Mouse (Mus musculus): ENCODE results near the gene Cdh24. TPM values are rescaled to one million over a fixed set of nuclear protein-coding genes. Genes with fewer than 3 reads are reported as not detected.

The Cdh24 gene
- polyA plus RNA-seq, 1 experiment = 4.3 TPM

- TF ChIP-seq E2F4 (IDR thresholded peaks at IDR 0.05; ENCODE audit: insufficient read depth) (no peak), TCF12 (IDR thresholded peaks at IDR 0.05; ENCODE audit: insufficient read depth, poor library complexity, severe bottlenecking) (no peak), CEBPB (IDR thresholded peaks at IDR 0.05; ENCODE audit: insufficient read depth, poor library complexity, severe bottlenecking) (no peak), TCF3 (IDR thresholded peaks at IDR 0.05; ENCODE audit: insufficient read length, low read depth) (no peak), MYOD1 (IDR thresholded peaks at IDR 0.05; ENCODE audit: control insufficient read depth in 1 of 3, insufficient read length in 2 of 3, low read depth in 2 of 3) (no peak), SRF (IDR thresholded peaks at IDR 0.05; ENCODE audit: control insufficient read depth, insufficient read length, low read depth) (no peak), POLR2AphosphoS2 (IDR thresholded peaks at IDR 0.05; ENCODE audit: insufficient read length, low read depth) (no peak), REST (IDR thresholded peaks at IDR 0.05; ENCODE audit: insufficient read depth, insufficient read length) (no peak), MYOG (IDR thresholded peaks at IDR 0.05; ENCODE audit: control insufficient read depth in 1 of 3, insufficient read depth in 1 of 3, insufficient read length in 2 of 3, low read depth in 2 of 3) (no peak), MAX (IDR thresholded peaks at IDR 0.05; ENCODE audit: low read depth) (no peak), USF1 (IDR thresholded peaks at IDR 0.05; ENCODE audit: low read depth) (no peak), POLR2A (IDR thresholded peaks at IDR 0.05; ENCODE audit: insufficient read length, low read depth) (no peak)
- H3ac ChIP-seq (ENCODE audit: control insufficient read depth, insufficient read length) = peak overlapping the region; percentile 80
- H3K79me2 ChIP-seq (ENCODE audit: control insufficient read depth, insufficient read depth) = no peaks in the 10 kb centered on the region
- H3K36me3 ChIP-seq (ENCODE audit: control insufficient read depth, insufficient read depth) = peaks cover 18% of the 10 kb centered on the region
- H3K4me3 ChIP-seq = peak overlapping the region; percentile 37
- no peaks in the 10 kb centered on the region for H3K27me3 ChIP-seq (ENCODE audit: control insufficient read depth, insufficient read depth, insufficient read length)
- H3K4me2 ChIP-seq (ENCODE audit: low read depth) = peak overlapping the region; percentile 88
Measured at GRCm38 (mm10) chr14:54640121-54640520, 1.0 kb downstream of the Cdh24 start.

GRCm38 (mm10) chr14:54638210-54638609 is 3.0 kb downstream of the Cdh24 start:
- peaks cover 3% of the 10 kb centered on the region for H3K36me3 ChIP-seq (ENCODE audit: control insufficient read depth, insufficient read depth)
- TF ChIP-seq E2F4 (IDR thresholded peaks at IDR 0.05; ENCODE audit: insufficient read depth) (no peak), POLR2A (IDR thresholded peaks at IDR 0.05; ENCODE audit: insufficient read length, low read depth) (no peak), USF1 (IDR thresholded peaks at IDR 0.05; ENCODE audit: low read depth) (no peak), TCF3 (IDR thresholded peaks at IDR 0.05; ENCODE audit: insufficient read length, low read depth) (no peak), MYOG (IDR thresholded peaks at IDR 0.05; ENCODE audit: control insufficient read depth in 1 of 3, insufficient read depth in 1 of 3, insufficient read length in 2 of 3, low read depth in 2 of 3) (no peak), POLR2AphosphoS2 (IDR thresholded peaks at IDR 0.05; ENCODE audit: insufficient read length, low read depth) (no peak), MYOD1 (IDR thresholded peaks at IDR 0.05; ENCODE audit: control insufficient read depth in 1 of 3, insufficient read length in 2 of 3, low read depth in 2 of 3) (no peak), CEBPB (IDR thresholded peaks at IDR 0.05; ENCODE audit: insufficient read depth, poor library complexity, severe bottlenecking) (no peak), REST (IDR thresholded peaks at IDR 0.05; ENCODE audit: insufficient read depth, insufficient read length) (no peak), MAX (IDR thresholded peaks at IDR 0.05; ENCODE audit: low read depth) (no peak), TCF12 (IDR thresholded peaks at IDR 0.05; ENCODE audit: insufficient read depth, poor library complexity, severe bottlenecking) (no peak), SRF (IDR thresholded peaks at IDR 0.05; ENCODE audit: control insufficient read depth, insufficient read length, low read depth) (no peak)

GRCm38 (mm10) chr14:54636954-54637353 is 4.2 kb downstream of the Cdh24 start:
- no peak overlapping the region for H3K4me2 ChIP-seq (ENCODE audit: low read depth)
- no peak overlapping the region for H3ac ChIP-seq (ENCODE audit: control insufficient read depth, insufficient read length)
- no peaks in the 10 kb centered on the region for H3K27me3 ChIP-seq (ENCODE audit: control insufficient read depth, insufficient read depth, insufficient read length)
- H3K36me3 ChIP-seq (ENCODE audit: control insufficient read depth, insufficient read depth) = no peaks in the 10 kb centered on the region
- H3K79me2 ChIP-seq (ENCODE audit: control insufficient read depth, insufficient read depth) = no peaks in the 10 kb centered on the region
- TF ChIP-seq TCF3 (IDR thresholded peaks at IDR 0.05; ENCODE audit: insufficient read length, low read depth) = no peak
- TF ChIP-seq TCF12 (IDR thresholded peaks at IDR 0.05; ENCODE audit: insufficient read depth, poor library complexity, severe bottlenecking) = no peak
- H3K4me3 ChIP-seq = no peak overlapping the region

More at GRCm38 (mm10) chr14:54638210-54638609, 3.0 kb downstream of the Cdh24 start:
- Histone ChIP-seq H3K4me2 (ENCODE audit: low read depth) (no peak overlapping the region), H3K79me2 (ENCODE audit: control insufficient read depth, insufficient read depth) (no peaks in the 10 kb centered on the region), H3ac (ENCODE audit: control insufficient read depth, insufficient read length) (no peak overlapping the region), H3K4me3 (no peak overlapping the region), H3K27me3 (ENCODE audit: control insufficient read depth, insufficient read depth, insufficient read length) (no peaks in the 10 kb centered on the region)

- no peaks in the 10 kb centered on the region for H3K79me2 ChIP-seq (ENCODE audit: control insufficient read depth, insufficient read depth)
- no peak overlapping the region for H3K4me3 ChIP-seq
- H3K36me3 ChIP-seq (ENCODE audit: control insufficient read depth, insufficient read depth) = no peaks in the 10 kb centered on the region
- TF ChIP-seq MYOD1 (IDR thresholded peaks at IDR 0.05; ENCODE audit: control insufficient read depth in 1 of 3, insufficient read length in 2 of 3, low read depth in 2 of 3) = no peak
- TF ChIP-seq TCF12 (IDR thresholded peaks at IDR 0.05; ENCODE audit: insufficient read depth, poor library complexity, severe bottlenecking) = no peak
- no peak for TF ChIP-seq POLR2AphosphoS2 (IDR thresholded peaks at IDR 0.05; ENCODE audit: insufficient read length, low read depth)
- no peak for TF ChIP-seq E2F4 (IDR thresholded peaks at IDR 0.05; ENCODE audit: insufficient read depth)
- no peak for TF ChIP-seq SRF (IDR thresholded peaks at IDR 0.05; ENCODE audit: control insufficient read depth, insufficient read length, low read depth)
- TF ChIP-seq MAX (IDR thresholded peaks at IDR 0.05; ENCODE audit: low read depth) = no peak
- no peak for TF ChIP-seq USF1 (IDR thresholded peaks at IDR 0.05; ENCODE audit: low read depth)
- TF ChIP-seq CEBPB (IDR thresholded peaks at IDR 0.05; ENCODE audit: insufficient read depth, poor library complexity, severe bottlenecking) = no peak
- no peak overlapping the region for H3K4me2 ChIP-seq (ENCODE audit: low read depth)
- no peak overlapping the region for H3ac ChIP-seq (ENCODE audit: control insufficient read depth, insufficient read length)
- H3K27me3 ChIP-seq (ENCODE audit: control insufficient read depth, insufficient read depth, insufficient read length) = no peaks in the 10 kb centered on the region
Measured at GRCm38 (mm10) chr14:54634182-54634581, 7.0 kb downstream of the Cdh24 start.

- no peak overlapping the region for H3K4me2 ChIP-seq (ENCODE audit: low read depth)
- no peaks in the 10 kb centered on the region for H3K79me2 ChIP-seq (ENCODE audit: control insufficient read depth, insufficient read depth)
- no peaks in the 10 kb centered on the region for H3K27me3 ChIP-seq (ENCODE audit: control insufficient read depth, insufficient read depth, insufficient read length)
- no peak overlapping the region for H3K4me3 ChIP-seq
- H3K36me3 ChIP-seq (ENCODE audit: control insufficient read depth, insufficient read depth) = no peaks in the 10 kb centered on the region
- H3ac ChIP-seq (ENCODE audit: control insufficient read depth, insufficient read length) = no peak overlapping the region
- no peak for TF ChIP-seq CEBPB (IDR thresholded peaks at IDR 0.05; ENCODE audit: insufficient read depth, poor library complexity, severe bottlenecking)
- TF ChIP-seq SRF (IDR thresholded peaks at IDR 0.05; ENCODE audit: control insufficient read depth, insufficient read length, low read depth) = no peak
- no peak for TF ChIP-seq POLR2AphosphoS2 (IDR thresholded peaks at IDR 0.05; ENCODE audit: insufficient read length, low read depth)
- TF ChIP-seq MYOG (IDR thresholded peaks at IDR 0.05; ENCODE audit: control insufficient read depth in 1 of 3, insufficient read depth in 1 of 3, insufficient read length in 2 of 3, low read depth in 2 of 3) = no peak
- TF ChIP-seq REST (IDR thresholded peaks at IDR 0.05; ENCODE audit: insufficient read depth, insufficient read length) = no peak
Measured at GRCm38 (mm10) chr14:54632252-54632651, 8.9 kb downstream of the Cdh24 start.
